Mouse (Mus musculus) hindbrain, embryonic 16.5 days (tissue): ENCODE measurements around the gene Inhba. TPM values are rescaled to one million over a fixed set of nuclear protein-coding genes. Genes with fewer than 3 reads are reported as not detected.

Source experiments
- ATAC-seq: fragments of 200-750 bp; cut with Nextera tagmentation; 2 replicates; pipeline ENCODE4 v1.8.0; 2017; ENCODE audit warnings: moderate TSS enrichment, moderate library complexity
- H3K27ac ChIP-seq: fragments of 300-500 bp; sonication (generic); 2 replicates; pipeline ENCODE4 v1.5.1; 2014; ENCODE audit warnings: low read depth, mild to moderate bottlenecking, control low read depth, low read length, moderate library complexity
- H3K27me3 ChIP-seq: fragments of 300-500 bp; sonication (generic); replicated peaks from 2 replicates; pipeline ENCODE4 v1.6.1; 2014; ENCODE audit warnings: low read length; ENCODE audit not compliant: control insufficient read depth, insufficient read depth
- H3K36me3 ChIP-seq: fragments of 300-500 bp; sonication (generic); 2 replicates; pipeline ENCODE4 v1.6.1; 2014; ENCODE audit warnings: mild to moderate bottlenecking, low read length, moderate library complexity, mixed read lengths; ENCODE audit not compliant: control insufficient read depth, insufficient read depth
- H3K4me1 ChIP-seq: fragments of 300-500 bp; sonication (generic); 2 replicates; pipeline ENCODE4 v1.6.1; 2014; ENCODE audit warnings: low read depth, low read length; ENCODE audit not compliant: control insufficient read depth, insufficient read depth
- H3K4me2 ChIP-seq: fragments of 300-500 bp; sonication (generic); 2 replicates; pipeline ENCODE4 v1.6.1; 2014; ENCODE audit warnings: mild to moderate bottlenecking, low read length, control low read depth, moderate library complexity
- H3K4me3 ChIP-seq: fragments of 300-500 bp; sonication (generic); 2 replicates; pipeline ENCODE4 v1.5.1; 2014; ENCODE audit warnings: mild to moderate bottlenecking, low read length, control low read depth, moderate library complexity
- H3K9ac ChIP-seq: fragments of 300-500 bp; sonication (generic); 2 replicates; pipeline ENCODE4 v1.6.1; 2014; ENCODE audit warnings: low read depth, mild to moderate bottlenecking, control low read depth, low read length, moderate library complexity
- H3K9me3 ChIP-seq: fragments of 300-500 bp; sonication (generic); 2 replicates; pipeline ENCODE4 v1.6.1; 2014; ENCODE audit warnings: mild to moderate bottlenecking, low read length, moderate library complexity; ENCODE audit not compliant: control insufficient read depth
- WGBS: fragments of 180-500 bp; shearing (Covaris S2); extraction: QIAGEN DNeasy Blood & Tissue Kit; methylation state at CpG from one replicate; pipeline ENCODE4 v1.1.7; 2014; 5-methylcytosine and 5-hydroxymethylcytosine counted together
- polyA plus RNA-seq: library from polyadenylated mRNA; unstranded; fragments of >200 nt; fragmentation: Nextera tagmentation; extraction: Ambion mirVana; gene quantifications from 2 replicates; pipeline ENCODE4 v1.2.1, GENCODE M21; 2015

Gene Inhba
- polyA plus RNA-seq, 1 experiment from 2014 or later: 2.2 TPM

DNA sequence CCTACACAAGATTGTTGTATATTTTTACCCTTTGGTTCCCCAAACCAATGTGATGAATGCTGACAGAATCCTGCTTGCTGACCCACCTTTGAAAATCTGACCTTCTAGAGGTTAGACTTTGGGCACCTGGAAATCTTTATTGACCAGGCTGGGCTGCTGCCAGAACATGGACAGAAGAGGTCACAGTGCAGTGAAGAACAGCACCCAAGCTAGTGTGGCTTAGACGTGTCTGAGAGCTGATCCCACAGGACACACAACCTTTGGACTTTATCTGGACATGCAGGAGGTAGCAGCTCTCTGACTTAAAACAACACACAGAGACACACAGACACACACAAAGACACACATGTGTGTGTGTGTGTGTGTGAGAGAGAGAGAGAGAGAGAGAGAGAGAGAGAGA, 3.3 kb upstream of the Inhba start:
- WGBS: 78% methylated on average over 1 of the region's 1 CpGs
- Histone ChIP-seq H3K4me1 (peaks cover 11% of the 10 kb centered on the region; the same call in 1 of the 2 replicates), H3K27ac (no peak overlapping the region), H3K4me2 (no peak overlapping the region), H3K4me3 (no peak overlapping the region), H3K36me3 (no peaks in the 10 kb centered on the region), H3K9me3 (no peaks in the 10 kb centered on the region), H3K9ac (no peak overlapping the region), H3K27me3 (no peaks in the 10 kb centered on the region; the same call in 1 of the 2 replicates)
- no peak for ATAC-seq

DNA sequence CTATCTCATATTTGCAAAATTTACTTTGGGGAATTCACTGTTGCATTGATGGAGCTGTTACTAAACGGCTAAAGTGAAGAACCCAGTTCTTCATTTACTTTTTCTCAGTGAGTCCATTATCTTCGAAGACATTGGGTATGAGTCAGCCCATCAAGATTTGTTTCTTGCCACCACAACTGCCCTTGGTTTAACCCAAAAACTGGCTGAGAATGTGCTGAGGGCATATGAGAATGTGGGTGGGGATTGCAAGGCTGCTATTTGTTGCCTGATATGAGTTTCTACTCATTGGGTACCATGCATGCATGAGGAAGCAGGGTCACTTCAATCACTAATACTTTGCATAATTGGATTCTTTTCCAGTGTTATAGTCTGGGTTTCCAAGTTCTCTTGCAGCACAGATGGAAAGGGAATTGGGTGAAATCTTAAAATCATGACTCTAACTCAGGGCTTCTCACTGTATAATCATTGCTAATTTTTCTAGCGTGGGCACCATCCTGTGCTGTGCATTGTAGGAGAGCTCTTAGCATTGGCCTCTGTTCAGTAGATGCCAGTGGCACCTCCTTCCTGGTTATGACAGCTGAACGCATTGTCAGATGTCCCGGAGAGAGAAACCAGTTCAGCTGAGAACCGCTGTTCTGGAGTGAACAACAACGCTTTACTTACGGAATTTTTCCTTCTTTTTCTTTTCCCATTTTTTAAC, 1.7 kb upstream of the Inhba start:
- H3K27me3 ChIP-seq: no peaks in the 10 kb centered on the region; the same call in 1 of the 2 replicates
- WGBS: 93% methylated on average over 8 of the region's 8 CpGs

DNA sequence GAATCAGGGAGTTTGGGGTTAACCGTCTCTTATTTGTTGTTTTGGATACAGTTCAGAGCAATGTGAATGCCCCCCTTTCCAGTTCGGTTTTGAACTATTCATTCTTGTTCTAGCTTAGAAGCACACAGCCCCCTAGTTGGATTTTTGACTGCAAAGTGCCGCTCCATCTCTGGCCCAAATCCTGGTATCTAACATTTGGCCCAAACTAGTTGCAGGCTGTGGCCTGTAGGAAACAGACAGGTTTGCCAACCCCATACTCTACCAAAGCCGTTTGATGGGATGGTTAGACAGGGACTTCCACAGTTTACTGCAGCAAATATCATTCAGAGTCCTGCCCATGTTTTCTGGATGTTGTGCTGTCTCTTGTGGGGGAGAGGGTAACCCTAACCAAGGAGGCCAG, 1.1 kb upstream of the Inhba start:
- H3K4me2 ChIP-seq: no peak overlapping the region
- H3K27me3 ChIP-seq: no peaks in the 10 kb centered on the region; the same call in 1 of the 2 replicates
- WGBS: 78% methylated on average over 4 of the region's 4 CpGs
- no peak overlapping the region for H3K4me3 ChIP-seq
- H3K9me3 ChIP-seq: no peaks in the 10 kb centered on the region
- no peak for ATAC-seq
- no peak overlapping the region for H3K27ac ChIP-seq
- no peak overlapping the region for H3K9ac ChIP-seq
- H3K4me1 ChIP-seq: peaks cover 11% of the 10 kb centered on the region; the same call in 1 of the 2 replicates
- H3K36me3 ChIP-seq: no peaks in the 10 kb centered on the region

More for the DNA sequence above, 1.7 kb upstream of the Inhba start:
- Histone ChIP-seq H3K27ac (no peak overlapping the region), H3K36me3 (no peaks in the 10 kb centered on the region), H3K9me3 (no peaks in the 10 kb centered on the region), H3K4me3 (no peak overlapping the region), H3K4me2 (no peak overlapping the region), H3K9ac (no peak overlapping the region), H3K4me1 (peaks cover 11% of the 10 kb centered on the region; the same call in 1 of the 2 replicates)
- ATAC-seq: no peak

DNA sequence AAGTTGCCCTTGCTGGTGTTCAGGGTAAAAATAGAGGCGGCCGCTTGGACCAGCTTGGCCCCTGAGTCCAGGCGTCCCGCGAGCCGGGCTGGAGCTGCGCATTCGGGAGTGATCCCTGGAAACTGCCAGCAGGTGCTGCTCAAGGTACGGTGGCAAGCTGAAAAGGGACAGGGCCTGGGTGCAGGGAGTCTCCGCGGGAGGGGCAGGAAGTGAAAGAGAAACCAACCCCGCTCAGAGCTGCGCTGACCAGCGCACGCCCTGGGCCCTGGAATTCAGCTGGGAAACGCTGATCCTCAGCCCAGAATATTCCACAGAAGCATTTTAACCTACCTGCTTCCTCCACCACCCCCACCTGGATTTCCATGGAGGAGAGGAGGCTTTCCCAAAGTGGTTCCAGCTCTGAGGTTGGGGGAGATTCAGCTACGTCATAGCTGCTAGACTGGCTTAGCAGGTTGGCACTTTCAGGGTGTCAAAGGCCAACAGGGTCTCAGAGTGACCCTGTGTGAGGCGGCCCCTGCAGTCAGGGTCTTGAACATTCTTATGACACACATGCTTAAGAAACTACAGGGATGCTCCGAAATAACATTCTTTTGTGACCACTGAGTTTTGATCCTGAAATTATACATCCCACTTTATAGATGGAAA, 714 bp downstream of the Inhba start:
- Histone ChIP-seq H3K9ac (peak overlapping the region; percentile 71), H3K27me3 (peaks cover 2% of the 10 kb centered on the region), H3K4me3 (peak overlapping the region; percentile 56), H3K9me3 (no peaks in the 10 kb centered on the region), H3K27ac (no peak overlapping the region), H3K4me1 (peaks cover 14% of the 10 kb centered on the region; the same call in 1 of the 2 replicates), H3K4me2 (peak overlapping the region; percentile 93), H3K36me3 (no peaks in the 10 kb centered on the region)
- WGBS: 7% methylated on average over 19 of the region's 19 CpGs
- peak; percentile 93 for ATAC-seq

DNA sequence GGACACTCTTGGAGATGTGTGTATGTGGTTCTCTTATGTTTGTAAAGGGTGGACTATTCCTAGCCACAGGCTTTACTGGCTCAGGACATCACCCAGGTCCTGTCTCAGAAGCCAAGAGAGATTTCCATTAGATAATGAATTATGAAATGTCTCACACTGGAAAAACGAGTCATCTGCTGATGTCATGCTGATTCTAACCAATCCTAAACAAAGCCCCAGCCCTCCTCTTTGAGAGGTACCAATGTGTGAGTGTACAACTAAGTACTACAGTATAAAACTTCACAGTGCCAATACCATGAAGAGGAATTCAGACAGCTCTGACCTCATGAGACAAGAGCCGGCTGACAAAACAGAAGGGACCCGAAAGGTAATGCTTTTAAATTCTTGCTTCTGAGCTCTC, 2.5 kb downstream of the Inhba start:
- H3K4me1 ChIP-seq: peaks cover 19% of the 10 kb centered on the region; the same call in 1 of the 2 replicates
- peaks cover 2% of the 10 kb centered on the region for H3K27me3 ChIP-seq
- ATAC-seq: no peak
- no peaks in the 10 kb centered on the region for H3K36me3 ChIP-seq
- H3K4me2 ChIP-seq: no peak overlapping the region
- H3K9ac ChIP-seq: no peak overlapping the region
- H3K9me3 ChIP-seq: no peaks in the 10 kb centered on the region
- 66% methylated on average over 3 of the region's 3 CpGs for WGBS
- H3K27ac ChIP-seq: no peak overlapping the region
- no peak overlapping the region for H3K4me3 ChIP-seq

DNA sequence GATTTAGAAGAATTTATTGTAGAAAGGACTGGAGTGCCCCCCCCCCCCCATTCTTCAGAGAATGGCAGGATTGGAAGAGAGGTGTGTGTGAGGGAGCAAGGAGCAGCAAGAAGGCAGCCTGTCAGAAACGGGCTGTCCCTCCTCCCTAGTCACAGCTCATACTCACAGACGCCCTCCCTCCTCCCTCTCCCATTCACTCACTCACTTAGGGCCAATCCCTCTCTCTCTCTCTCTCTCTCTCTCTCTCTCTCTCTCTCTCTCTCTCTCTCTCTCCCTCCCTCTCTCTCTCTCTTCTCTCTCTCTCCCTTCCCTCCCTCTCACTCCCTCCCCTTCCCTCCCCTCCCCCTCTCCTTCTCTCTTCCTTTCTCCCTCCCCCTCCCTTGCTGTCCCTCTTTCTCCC, 4.9 kb downstream of the Inhba start:
- Histone ChIP-seq H3K9me3 (no peaks in the 10 kb centered on the region), H3K27me3 (peaks cover 2% of the 10 kb centered on the region; the same call in 1 of the 2 replicates), H3K36me3 (no peaks in the 10 kb centered on the region), H3K4me1 (peaks cover 15% of the 10 kb centered on the region; the same call in 1 of the 2 replicates), H3K4me3 (no peak overlapping the region), H3K4me2 (no peak overlapping the region), H3K27ac (no peak overlapping the region), H3K9ac (no peak overlapping the region)
- ATAC-seq: no peak
- 0% methylated on average over 1 of the region's 2 CpGs for WGBS

DNA sequence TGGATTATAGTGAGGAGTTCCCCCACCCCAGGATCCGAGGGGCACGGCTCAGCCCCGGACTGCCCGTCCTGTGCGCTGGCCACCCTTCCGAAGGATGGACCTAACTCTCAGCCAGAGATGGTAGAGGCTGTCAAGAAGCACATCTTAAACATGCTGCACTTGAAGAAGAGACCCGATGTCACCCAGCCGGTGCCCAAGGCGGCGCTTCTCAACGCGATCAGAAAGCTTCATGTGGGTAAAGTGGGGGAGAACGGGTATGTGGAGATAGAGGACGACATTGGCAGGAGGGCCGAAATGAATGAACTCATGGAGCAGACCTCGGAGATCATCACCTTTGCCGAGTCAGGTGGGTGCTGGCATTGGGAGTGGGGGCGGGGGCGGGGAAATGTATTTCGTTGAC, 5.7 kb downstream of the Inhba start:
- Histone ChIP-seq H3K9me3 (no peaks in the 10 kb centered on the region), H3K4me3 (peak overlapping the region; percentile 39), H3K9ac (peak overlapping the region; percentile 39), H3K4me1 (peaks cover 10% of the 10 kb centered on the region; the same call in 1 of the 2 replicates), H3K27me3 (peaks cover 2% of the 10 kb centered on the region; the same call in 1 of the 2 replicates), H3K36me3 (no peaks in the 10 kb centered on the region), H3K4me2 (peak overlapping the region; percentile 75), H3K27ac (no peak overlapping the region)
- peak; percentile 34; the same call in 1 of the 2 replicates for ATAC-seq
- WGBS: under 1% methylated on average over 20 of the region's 20 CpGs

DNA sequence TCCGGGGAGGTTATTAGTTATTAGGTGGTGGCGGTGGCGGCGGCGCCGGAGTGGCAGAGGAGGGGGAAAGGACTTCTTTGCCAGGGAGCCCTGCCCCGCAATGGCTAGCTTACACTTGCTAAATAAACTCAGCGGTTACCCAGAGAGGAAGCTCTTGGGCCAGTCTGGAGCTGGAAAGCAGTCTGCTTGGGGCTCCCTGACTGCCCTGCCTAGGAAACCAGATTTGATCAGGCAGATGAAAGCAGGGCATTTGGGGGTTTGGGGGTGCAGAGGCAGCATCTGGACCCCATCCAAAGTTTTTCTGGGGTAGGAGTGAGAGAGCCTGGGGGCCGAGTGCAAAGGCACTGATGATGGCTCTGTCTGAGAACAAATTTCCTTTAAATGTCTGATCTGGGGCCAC, 6.1 kb downstream of the Inhba start:
- 3% methylated on average over 9 of the region's 9 CpGs for WGBS
- Histone ChIP-seq H3K9ac (peak overlapping the region; percentile 39), H3K36me3 (no peaks in the 10 kb centered on the region), H3K4me2 (peak overlapping the region; percentile 75), H3K4me1 (peaks cover 8% of the 10 kb centered on the region; the same call in 1 of the 2 replicates), H3K27me3 (peaks cover 2% of the 10 kb centered on the region; the same call in 1 of the 2 replicates), H3K9me3 (no peaks in the 10 kb centered on the region), H3K27ac (no peak overlapping the region), H3K4me3 (peak overlapping the region; percentile 39)
- ATAC-seq: 0 out of 2 replicates have a peak, but pooled peaks have one; percentile 10
